Mouse (Mus musculus) hindbrain, postnatal 0 days (tissue): Measurements from ENCODE around the gene Mtmr12. TPM values are rescaled to one million over a fixed set of nuclear protein-coding genes. Genes with fewer than 3 reads are reported as not detected.
"Not testable (repeated sequence)": the region's sequence is repeated elsewhere in the genome, so short reads cannot be mapped to it uniquely, and the experiment has no call there.

Source experiments
- ATAC-seq: fragments of 200-750 bp; cut with Nextera tagmentation; 2 replicates; pipeline ENCODE4 v1.8.0; 2017; ENCODE audit warnings: mild to moderate bottlenecking, moderate TSS enrichment, moderate library complexity
- DNase-seq: peaks from one replicate; pipeline ENCODE4 v3.0.0-alpha.2; 2015; ENCODE audit warnings: low spot score
- H3K27ac ChIP-seq: fragments of 300-500 bp; sonication (generic); 2 replicates; pipeline ENCODE4 v1.5.1; 2014; ENCODE audit warnings: mild to moderate bottlenecking
- H3K27me3 ChIP-seq: fragments of 300-500 bp; sonication (generic); 2 replicates; pipeline ENCODE4 v1.6.1; 2014; ENCODE audit warnings: low read length, mixed read lengths; ENCODE audit not compliant: insufficient read depth
- H3K36me3 ChIP-seq: fragments of 300-500 bp; sonication (generic); 2 replicates; pipeline ENCODE4 v1.6.1; 2014; ENCODE audit warnings: low read length, mixed read lengths; ENCODE audit not compliant: insufficient read depth
- H3K4me1 ChIP-seq: fragments of 300-500 bp; sonication (generic); 2 replicates; pipeline ENCODE4 v1.6.1; 2014; ENCODE audit warnings: antibody characterized with exemption, low read length, mixed read lengths; ENCODE audit not compliant: insufficient read depth
- H3K4me2 ChIP-seq: fragments of 300-500 bp; sonication (generic); 2 replicates; pipeline ENCODE4 v1.6.1; 2014; ENCODE audit warnings: low read depth, mild to moderate bottlenecking, low read length, moderate library complexity, mixed read lengths
- H3K4me3 ChIP-seq: fragments of 300-500 bp; sonication (generic); 2 replicates; pipeline ENCODE4 v1.5.1; 2014; ENCODE audit warnings: low read length
- H3K9ac ChIP-seq: fragments of 300-500 bp; sonication (generic); replicated peaks from 2 replicates; pipeline ENCODE4 v1.6.1; 2014; ENCODE audit warnings: mild to moderate bottlenecking, low read length, moderate library complexity, mixed read lengths
- H3K9me3 ChIP-seq: fragments of 300-500 bp; sonication (generic); 2 replicates; pipeline ENCODE4 v1.6.1; 2016; ENCODE audit warnings: low read length, mixed read lengths
- CTCF ChIP-seq: IDR thresholded peaks from 2 replicates; pipeline ENCODE4 v1.5.1; 2016; ENCODE audit warnings: antibody characterized with exemption, control low read depth, low read depth
- WGBS: fragments of 180-500 bp; shearing (Covaris S2); extraction: QIAGEN DNeasy Blood & Tissue Kit; methylation state at CpG from one replicate; pipeline ENCODE4 v1.1.7; 2014; 5-methylcytosine and 5-hydroxymethylcytosine counted together
- polyA plus RNA-seq: library from polyadenylated mRNA; unstranded; fragments of >200 nt; fragmentation: Nextera tagmentation; extraction: Ambion mirVana; gene quantifications from 2 replicates; pipeline ENCODE4 v1.2.1, GENCODE M21; 2015
- total RNA-seq: library from RNA; depleted of rRNA; stranded (reverse); fragments of >200 nt; gene quantifications from 2 replicates; pipeline ENCODE4 v1.2.3, GENCODE M21; 2014; rRNA removed

The Mtmr12 gene
- total RNA-seq (10.7 and 12.6 TPM in 2 replicates), polyA plus RNA-seq (5.5 and 5.7 TPM in 2 replicates)

GRCm38 (mm10) chr15:12204319-12205159, at the start of gene Mtmr12:
Gene Mtmr12 (plus strand): TSS chr15:12205028.
- Histone ChIP-seq H3K4me2 (peak within 1 kb of the TSS; percentile 65), H3K27me3 (no peaks in the 10 kb centered on the region), H3K9ac (peak within 1 kb of the TSS; percentile 94), H3K36me3 (no peaks in the 10 kb centered on the region), H3K4me1 (peaks cover 12% of the 10 kb centered on the region), H3K27ac (peak within 1 kb of the TSS; percentile 90), H3K9me3 (no peaks in the 10 kb centered on the region), H3K4me3 (peak within 1 kb of the TSS; percentile 98)
- DNase-seq (peak; percentile 100), ATAC-seq (peak; percentile 98)
- TF ChIP-seq CTCF, result no peak
- under 1% methylated on average over 45 of the region's 58 CpGs for WGBS

GRCm38 (mm10) chr15:12178126-12178525, 26.7 kb upstream of the Mtmr12 start:
- WGBS, result 50% methylated on average over 5 of the region's 5 CpGs
- peak; percentile 9 for DNase-seq
- no peak for TF ChIP-seq CTCF
- ATAC-seq, result no peak
- Histone ChIP-seq H3K27me3 (no peaks in the 10 kb centered on the region), H3K4me3 (no peak overlapping the region), H3K36me3 (peaks cover 23% of the 10 kb centered on the region), H3K9ac (no peak overlapping the region), H3K4me2 (no peak overlapping the region), H3K27ac (no peak overlapping the region), H3K9me3 (no peaks in the 10 kb centered on the region), H3K4me1 (no peaks in the 10 kb centered on the region)

DNA sequence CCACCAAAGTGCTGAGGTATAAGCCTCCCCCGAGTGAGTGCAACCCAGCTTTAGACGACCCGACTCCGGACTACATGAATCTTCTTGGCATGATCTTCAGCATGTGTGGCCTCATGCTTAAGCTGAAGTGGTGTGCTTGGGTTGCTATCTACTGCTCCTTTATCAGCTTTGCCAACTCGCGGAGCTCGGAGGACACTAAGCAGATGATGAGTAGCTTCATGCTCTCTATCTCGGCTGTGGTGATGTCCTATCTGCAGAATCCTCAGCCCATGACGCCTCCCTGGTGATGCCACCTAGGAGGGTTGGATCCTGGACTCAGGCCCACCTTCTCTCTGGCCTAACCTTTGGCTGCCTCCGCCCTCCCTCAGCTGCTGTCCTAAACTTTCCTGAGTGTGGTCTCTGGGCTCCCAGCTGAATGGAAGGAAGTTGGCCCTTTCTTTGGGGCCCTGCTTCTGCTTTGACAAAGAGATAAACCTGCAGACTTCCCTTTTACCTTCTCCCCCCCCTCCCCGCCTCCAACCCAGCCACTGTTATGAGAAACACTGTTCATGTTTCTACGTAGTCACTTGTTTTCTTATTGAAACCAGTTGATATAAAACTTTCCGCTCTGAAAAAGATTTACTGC, 23.5 kb upstream of the Mtmr12 start:
- H3K36me3 ChIP-seq, result peaks cover 13% of the 10 kb centered on the region; the same call in 1 of the 2 replicates
- H3K9me3 ChIP-seq, H3K27ac ChIP-seq, H3K4me3 ChIP-seq, DNase-seq, ATAC-seq, H3K9ac ChIP-seq, H3K27me3 ChIP-seq, H3K4me1 ChIP-seq, H3K4me2 ChIP-seq: not testable (repeated sequence)
- 96% methylated on average over 13 of the region's 13 CpGs for WGBS

GRCm38 (mm10) chr15:12193880-12194816, 10.7 kb upstream of the Mtmr12 start:
- Histone ChIP-seq H3K9ac (no peak overlapping the region), H3K4me1 (no peaks in the 10 kb centered on the region), H3K4me2 (no peak overlapping the region), H3K4me3 (no peak overlapping the region), H3K27me3 (no peaks in the 10 kb centered on the region), H3K9me3 (no peaks in the 10 kb centered on the region), H3K36me3 (no peaks in the 10 kb centered on the region; the same call in 1 of the 2 replicates), H3K27ac (no peak overlapping the region)
- DNase-seq (no peak), ATAC-seq (no peak)
- TF ChIP-seq CTCF, result no peak
- 61% methylated on average over 25 of the region's 25 CpGs for WGBS

- WGBS, result 72% methylated on average over 20 of the region's 20 CpGs
- no peak for TF ChIP-seq CTCF
- Histone ChIP-seq H3K27ac (no peak overlapping the region), H3K27me3 (no peaks in the 10 kb centered on the region), H3K4me3 (no peak overlapping the region), H3K9ac (no peak overlapping the region), H3K4me2 (no peak overlapping the region), H3K4me1 (no peaks in the 10 kb centered on the region), H3K9me3 (no peaks in the 10 kb centered on the region), H3K36me3 (no peaks in the 10 kb centered on the region; the same call in 1 of the 2 replicates)
- DNase-seq (no peak), ATAC-seq (no peak)
Observed at GRCm38 (mm10) chr15:12194817-12195735, 9.8 kb upstream of the Mtmr12 start.

DNA sequence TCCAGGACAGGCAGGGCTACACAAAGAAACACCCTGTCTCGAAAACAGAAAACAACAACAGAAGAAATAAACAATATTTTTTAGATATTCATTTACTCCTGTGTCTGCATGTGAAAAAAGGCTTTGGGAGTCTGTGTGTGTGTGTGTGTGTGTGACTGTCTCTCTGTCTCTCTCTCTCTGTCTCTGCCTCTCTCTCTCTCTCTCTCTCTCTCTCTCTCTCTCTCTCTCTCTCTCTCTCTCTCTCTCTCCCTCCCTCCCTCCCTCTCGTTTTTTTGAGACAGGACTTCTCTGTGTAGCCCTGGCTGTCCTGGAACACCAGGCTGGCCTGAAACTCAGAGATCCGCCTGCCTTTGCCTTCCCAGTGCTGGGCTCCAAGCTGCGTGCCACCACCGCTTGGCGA, 8.9 kb upstream of the Mtmr12 start:
- no peaks in the 10 kb centered on the region for H3K27me3 ChIP-seq
- TF ChIP-seq CTCF, result no peak

More for the DNA sequence above, 8.9 kb upstream of the Mtmr12 start:
- H3K4me1 ChIP-seq, result no peaks in the 10 kb centered on the region
- no peak overlapping the region for H3K27ac ChIP-seq
- H3K4me2 ChIP-seq, result no peak overlapping the region
- H3K9ac ChIP-seq, result no peak overlapping the region
- no peak overlapping the region for H3K4me3 ChIP-seq
- DNase-seq, result no peak
- no peak for ATAC-seq
- no peaks in the 10 kb centered on the region for H3K9me3 ChIP-seq
- 80% methylated on average over 5 of the region's 6 CpGs for WGBS
- no peaks in the 10 kb centered on the region for H3K36me3 ChIP-seq
